Mouse (Mus musculus): Measurements from ENCODE around the gene Vmn2r31.
"Not testable (repeated sequence)": the region's sequence is repeated elsewhere in the genome, so short reads cannot be mapped to it uniquely, and the experiment has no call there.

Gene Vmn2r31

DNA sequence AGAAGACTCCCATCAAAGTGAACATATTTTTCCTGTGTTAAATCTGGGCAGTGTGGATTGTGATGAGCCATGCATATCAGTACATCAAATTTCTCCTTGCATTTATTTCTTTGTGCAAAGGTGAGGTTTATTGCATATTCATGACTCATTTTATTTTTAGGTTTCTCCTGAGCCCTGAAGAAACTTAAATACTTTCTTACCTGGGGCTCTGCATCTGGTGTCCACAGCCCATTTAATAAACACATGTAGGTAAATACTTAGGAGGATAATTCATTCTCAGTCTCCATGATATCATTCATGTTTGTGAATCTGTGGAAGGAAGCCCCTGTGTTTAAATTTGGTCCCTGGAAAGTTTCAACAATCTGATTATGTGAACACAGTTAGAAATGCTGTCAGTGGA, at the start of gene Vmn2r31:
TSS of gene Vmn2r31 (minus strand) at position 101 of the 400 bp plus-strand sequence.
- DNase-seq, result not testable (repeated sequence)

DNA sequence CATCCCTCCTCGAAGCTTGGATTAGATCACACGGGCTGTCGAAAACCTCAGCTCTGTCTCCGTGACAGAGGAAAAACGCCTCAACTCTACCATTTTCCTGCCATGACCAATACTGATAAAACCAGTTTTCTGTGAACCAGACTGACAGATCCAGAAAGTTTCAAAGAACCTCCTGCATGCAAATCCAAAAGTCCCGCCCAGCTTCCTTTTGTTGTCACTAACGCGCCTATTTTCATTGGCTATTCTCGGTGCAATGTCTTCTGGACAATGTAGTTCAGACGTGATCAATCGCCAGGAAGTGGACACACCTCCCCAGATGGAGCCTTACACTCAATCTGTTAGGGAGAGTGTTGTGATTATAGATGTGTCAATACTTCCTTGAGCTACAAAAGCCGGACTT, 25.1 kb downstream of the Vmn2r31 start, which contains the start of gene Gm45783:
TSS of gene Gm45783 (minus strand) at position 143 of the 400 bp plus-strand sequence.
- DNase-seq, result peak; percentile 1 to 2

GRCm38 (mm10) chr7:7337509-7337908, 62.0 kb downstream of the Vmn2r31 start, which contains the start of gene Vmn2r30:
Vmn2r30 (minus strand) TSS chr7:7337609.
- not testable (repeated sequence) for DNase-seq
